Mouse (Mus musculus): ENCODE measurements at regions not wholly inside any gene's neighbourhood (a gene's known extent, or its start where the extent isn't known, plus 50 kb on each side); places are given as distances from the start of the nearest gene placed in this dataset.

DNA sequence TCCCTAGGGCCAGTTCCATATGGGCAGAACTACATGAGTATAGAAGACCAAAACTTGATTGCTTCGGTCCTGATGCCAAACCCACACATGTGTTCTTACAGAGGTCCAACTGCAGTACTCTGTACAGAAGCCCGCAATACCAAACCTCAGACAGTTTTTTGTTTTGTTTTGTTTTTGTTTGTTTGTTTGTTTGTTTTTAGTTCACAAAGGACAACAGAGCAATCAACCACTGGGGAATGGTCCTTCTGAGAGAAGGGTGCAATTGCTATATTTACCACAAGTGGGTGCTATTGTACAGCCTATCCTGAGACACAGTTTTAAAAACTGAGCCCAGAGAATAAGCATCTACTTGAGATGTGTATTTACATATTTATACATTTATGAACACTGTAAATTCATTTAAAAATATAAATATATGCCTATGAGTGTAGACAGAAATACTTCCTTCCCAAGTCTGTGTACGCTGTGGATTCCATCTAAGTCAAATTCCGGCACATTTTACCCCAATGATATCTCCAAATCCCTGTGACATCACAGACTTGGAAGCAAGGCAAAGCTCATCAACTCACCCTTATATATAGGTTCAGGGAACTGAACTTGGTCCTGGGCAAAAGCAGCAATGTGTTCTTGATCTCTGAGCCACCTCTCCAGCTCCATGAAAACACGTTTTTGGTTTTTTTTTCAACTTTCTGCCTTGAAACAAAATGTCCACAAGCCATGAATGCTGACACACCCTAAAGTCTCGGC lies 101.3 kb upstream of the A26c2 start:
- WGBS, result 64% methylated on average over 6 of the region's 6 CpGs
- Histone ChIP-seq H3K4me1 (ENCODE audit: control insufficient read depth, insufficient read depth, low read length) (no peaks in the 10 kb centered on the region), H3K27me3 (ENCODE audit: control insufficient read depth, insufficient read depth, low read length) (no peaks in the 10 kb centered on the region), H3K27ac (ENCODE audit: insufficient read depth, low read length) (no peak overlapping the region), H3K4me3 (replicated peaks; ENCODE audit: insufficient read depth, low read depth, low read length) (no peak overlapping the region)
- TF ChIP-seq CTCF (IDR thresholded peaks at IDR 0.05; ENCODE audit: borderline replicate concordance, insufficient read depth, low read depth, low read length), result peak; percentile 26; the same call in 1 of the 2 replicates
- no peak for TF ChIP-seq POLR2A (IDR thresholded peaks at IDR 0.05; ENCODE audit: borderline replicate concordance, insufficient read depth, low read length)
- DNase-seq, result peak in 1 of 2 experiments; percentile 23

DNA sequence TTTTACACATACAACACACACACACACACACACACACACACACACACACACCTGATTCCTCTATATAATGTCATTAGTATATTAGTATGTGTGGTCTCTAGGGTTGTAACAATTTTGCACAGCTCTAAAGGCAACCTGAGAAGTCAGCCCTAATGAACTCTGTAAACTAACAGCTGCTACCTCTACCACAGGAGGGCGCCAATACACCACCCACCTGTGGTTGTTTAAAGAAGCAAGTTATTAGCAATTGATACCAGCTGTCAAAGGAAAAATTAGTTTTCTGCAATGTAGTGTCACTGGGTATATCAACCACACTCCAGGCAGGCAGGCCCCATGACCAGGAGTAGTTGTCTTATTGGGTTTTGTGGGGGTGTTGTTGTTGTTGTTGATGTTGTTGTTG lies 98.8 kb upstream of the A26c2 start:
- no peaks in the 10 kb centered on the region for H3K27me3 ChIP-seq (ENCODE audit: control insufficient read depth, insufficient read depth, low read length)
- no peak overlapping the region for H3K27ac ChIP-seq (ENCODE audit: insufficient read depth, low read length)
- H3K4me1 ChIP-seq (ENCODE audit: control insufficient read depth, insufficient read depth, low read length), result no peaks in the 10 kb centered on the region
- peak; percentile 11 to 31 for DNase-seq
- 26% methylated on average over 1 of the region's 1 CpGs for whole genome bisulfite sequencing
- H3K4me3 ChIP-seq (replicated peaks; ENCODE audit: insufficient read depth, low read depth, low read length), result no peak overlapping the region
- TF ChIP-seq POLR2A (IDR thresholded peaks at IDR 0.05; ENCODE audit: borderline replicate concordance, insufficient read depth, low read length) (no peak), CTCF (IDR thresholded peaks at IDR 0.05; ENCODE audit: borderline replicate concordance, insufficient read depth, low read depth, low read length) (peak; percentile 42; the same call in 1 of the 2 replicates)

DNA sequence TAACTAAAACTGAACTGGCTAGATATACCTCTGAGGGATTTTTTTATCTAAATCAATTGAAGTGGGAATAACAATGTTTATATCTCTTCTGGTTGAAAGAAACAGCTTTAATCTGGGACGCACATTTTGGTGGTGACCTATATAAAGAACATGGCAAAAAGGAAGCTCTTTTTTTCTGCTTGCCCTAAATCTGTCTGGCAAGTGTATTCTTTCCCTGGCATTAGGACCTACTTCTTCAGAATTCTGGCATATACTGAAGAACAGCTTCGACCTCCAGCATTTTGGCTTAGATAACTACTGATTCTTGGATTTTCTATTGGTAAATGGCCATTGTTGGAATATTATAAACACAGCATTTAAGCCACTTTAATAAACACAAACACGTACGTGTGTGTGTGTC lies 70.9 kb upstream of the A26c2 start:
- Histone ChIP-seq H3K27ac (ENCODE audit: insufficient read depth, low read length) (no peak overlapping the region), H3K4me3 (replicated peaks; ENCODE audit: insufficient read depth, low read depth, low read length) (no peak overlapping the region), H3K4me1 (ENCODE audit: control insufficient read depth, insufficient read depth, low read length) (no peaks in the 10 kb centered on the region), H3K27me3 (ENCODE audit: control insufficient read depth, insufficient read depth, low read length) (no peaks in the 10 kb centered on the region)
- WGBS, result 15% methylated on average over 4 of the region's 4 CpGs
- peak in 1 of 2 experiments; percentile 70 for DNase-seq
- TF ChIP-seq CTCF (IDR thresholded peaks at IDR 0.05; ENCODE audit: borderline replicate concordance, insufficient read depth, low read depth, low read length) (no peak), POLR2A (IDR thresholded peaks at IDR 0.05; ENCODE audit: borderline replicate concordance, insufficient read depth, low read length) (no peak)

DNA sequence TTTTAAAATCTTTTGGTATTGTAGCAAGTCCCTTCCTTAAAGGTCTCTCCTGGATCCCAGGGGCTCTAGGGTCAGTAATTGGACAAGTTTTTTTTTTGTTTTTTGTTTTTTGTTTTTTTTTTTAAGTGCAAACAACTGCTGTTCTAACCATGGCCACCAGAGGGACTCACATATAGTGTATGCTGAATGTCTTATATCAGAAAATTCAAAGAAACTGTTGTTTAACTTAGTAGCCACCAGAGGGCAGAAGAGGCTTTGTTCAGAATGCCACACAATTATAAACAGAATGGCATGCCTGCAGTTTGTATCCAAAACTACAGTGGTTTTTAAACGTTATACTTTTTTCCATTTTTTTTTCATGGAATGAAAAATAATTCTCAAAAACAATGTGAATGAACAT lies 53.6 kb upstream of the A26c2 start:
- WGBS, result 6% methylated on average over 1 of the region's 1 CpGs
- H3K4me3 ChIP-seq (replicated peaks; ENCODE audit: insufficient read depth, low read depth, low read length), result no peak overlapping the region
- TF ChIP-seq CTCF (IDR thresholded peaks at IDR 0.05; ENCODE audit: borderline replicate concordance, insufficient read depth, low read depth, low read length), result peak; percentile 37; the same call in 1 of the 2 replicates
- TF ChIP-seq POLR2A (IDR thresholded peaks at IDR 0.05; ENCODE audit: borderline replicate concordance, insufficient read depth, low read length), result no peak
- H3K27ac ChIP-seq (ENCODE audit: insufficient read depth, low read length), result no peak overlapping the region
- DNase-seq, result peak; percentile 11 to 59
- no peaks in the 10 kb centered on the region for H3K4me1 ChIP-seq (ENCODE audit: control insufficient read depth, insufficient read depth, low read length)
- no peaks in the 10 kb centered on the region for H3K27me3 ChIP-seq (ENCODE audit: control insufficient read depth, insufficient read depth, low read length)

All from cerebellum, adult 2 months (tissue).